In genomic region chr19:46779130-46779529, GRCm38 (mm10) we compare ENCODE assay signal across 8 mouse cellular contexts. TPM values are rescaled to one million over a fixed set of nuclear protein-coding genes. Genes with fewer than 3 reads are reported as not detected.
A peak's percentile ranks its signal among the peaks of the same experiment; 100 is the strongest.
DNase-seq lines count a peak whose midpoint lies in the region; ATAC-seq and TF ChIP-seq lines count a peak whose summit lies in the region.
"Not testable (repeated sequence)": the region's sequence is repeated elsewhere in the genome, so short reads cannot be mapped to it uniquely, and the experiment has no call there.

No protein-coding gene starts in this region.

- not testable (repeated sequence) for H3K4me2 ChIP-seq in liver, embryonic 12.5 days; liver, embryonic 14.5 days (ENCODE audit: low read depth); liver, embryonic 16.5 days (ENCODE audit: low read depth, low read length)

- H3K27me3 ChIP-seq in MEL (ENCODE audit: control insufficient read depth in 1 of 2, insufficient read depth in 2 of 2, low read length in 2 of 2); liver, embryonic 12.5 days (replicated peaks); liver, embryonic 14.5 days (ENCODE audit: control insufficient read depth, insufficient read depth, low read length); liver, embryonic 16.5 days (ENCODE audit: control insufficient read depth, insufficient read depth, low read depth, low read length): not testable (repeated sequence)

- not testable (repeated sequence) for H3K36me3 ChIP-seq in MEL (ENCODE audit: control insufficient read depth in 1 of 2, insufficient read depth in 2 of 2, low read length in 2 of 2); liver, embryonic 12.5 days; liver, embryonic 14.5 days (replicated peaks; ENCODE audit: control insufficient read depth, insufficient read depth, low read depth); liver, embryonic 16.5 days (ENCODE audit: control insufficient read depth, insufficient read depth)

- 94% methylated on average over 1 of the region's 1 CpGs for WGBS in liver, embryonic 12.5 days (ENCODE audit: insufficient replicate concordance)
- WGBS in liver, embryonic 14.5 days (ENCODE audit: insufficient replicate concordance): 84% methylated on average over 1 of the region's 1 CpGs
- WGBS in liver, embryonic 16.5 days (ENCODE audit: insufficient replicate concordance): 90% methylated on average over 1 of the region's 1 CpGs

- not testable (repeated sequence) for TF ChIP-seq RAD21 in MEL (IDR thresholded peaks at IDR 0.05; ENCODE audit: low read depth, low read length)

- not testable (repeated sequence) for TF ChIP-seq POLR2A in MEL (IDR thresholded peaks at IDR 0.05; ENCODE audit: control insufficient read depth in 1 of 2, insufficient read depth in 1 of 2, low read depth in 1 of 2, low read length in 2 of 2, poor library complexity in 1 of 2)

- not testable (repeated sequence) for H3K4me3 ChIP-seq in MEL (ENCODE audit: control insufficient read depth in 1 of 2, insufficient read depth in 1 of 2, low read depth in 2 of 2, low read length in 2 of 2); brown adipose tissue, adult 24 weeks (ENCODE audit: insufficient read depth, low read depth, low read length); liver, embryonic 12.5 days; liver, embryonic 14.5 days (ENCODE audit: insufficient read depth in 1 of 2, low read depth in 2 of 2, low read length in 2 of 2); liver, embryonic 16.5 days (ENCODE audit: low read depth, low read length)

- not testable (repeated sequence) for H3K27ac ChIP-seq in MEL (ENCODE audit: control insufficient read depth, low read depth, low read length); liver, embryonic 12.5 days; liver, embryonic 14.5 days; liver, embryonic 16.5 days (ENCODE audit: low read length)
- H3K27ac ChIP-seq in brown adipose tissue, adult 24 weeks (replicated peaks; ENCODE audit: low read depth, low read length): peak overlapping the region; percentile 18

- H3K4me1 ChIP-seq in MEL (ENCODE audit: control insufficient read depth in 1 of 2, insufficient read depth in 2 of 2, low read length in 2 of 2); liver, embryonic 14.5 days (replicated peaks; ENCODE audit: control insufficient read depth in 2 of 2, insufficient read depth in 2 of 2, low read length in 1 of 2): not testable (repeated sequence)
- H3K4me1 ChIP-seq in brown adipose tissue, adult 24 weeks (ENCODE audit: control insufficient read depth, insufficient read depth, insufficient read length, low read length): peaks cover 15% of the 10 kb centered on the region
- H3K4me1 ChIP-seq in liver, embryonic 12.5 days: peaks cover 28% of the 10 kb centered on the region
- peaks cover 13% of the 10 kb centered on the region for H3K4me1 ChIP-seq in liver, embryonic 16.5 days (ENCODE audit: control insufficient read depth, low read depth, low read length)

- ATAC-seq in erythroid progenitor cell, adult 5-6 weeks (replicated peaks; ENCODE audit: low FRiP score, poor library complexity, severe bottlenecking): 0 out of 2 replicates have a peak, but pooled peaks have one; percentile 57
- peak; percentile 70 for ATAC-seq in liver, embryonic 12.5 days
- peak; percentile 60; the same call in 1 of the 2 replicates for ATAC-seq in liver, embryonic 14.5 days (ENCODE audit: insufficient read depth)
- ATAC-seq in liver, embryonic 16.5 days (ENCODE audit: low read depth): peak; percentile 67
- 0 out of 2 replicates have a peak, but pooled peaks have one; percentile 42 for ATAC-seq in megakaryocyte-erythroid progenitor cell, adult 5-6 weeks (replicated peaks; ENCODE audit: low FRiP score, low TSS enrichment, poor library complexity, severe bottlenecking)

- not testable (repeated sequence) for H3K9me3 ChIP-seq in MEL (replicated peaks; ENCODE audit: insufficient read depth, low read length); liver, embryonic 12.5 days (replicated peaks); liver, embryonic 14.5 days (ENCODE audit: control insufficient read depth, low read length); liver, embryonic 16.5 days (replicated peaks; ENCODE audit: control insufficient read depth, low read length)

- DNase-seq in MEL (ENCODE audit: low read depth, low spot score): peak; percentile 42
- DNase-seq in c-Kit-positive CD71-positive TER-119-positive erythroid progenitor cells, embryonic 14.5 days (ENCODE audit: low spot score): peak; percentile 51
- DNase-seq in liver, embryonic 14.5 days (ENCODE audit: low read depth in 3 of 3, low spot score in 3 of 3): not testable (repeated sequence)

- not testable (repeated sequence) for H3K9ac ChIP-seq in MEL (ENCODE audit: control insufficient read depth, low read depth, low read length, poor library complexity, severe bottlenecking); liver, embryonic 12.5 days; liver, embryonic 14.5 days (replicated peaks); liver, embryonic 16.5 days (ENCODE audit: low read depth, low read length)

- not testable (repeated sequence) for TF ChIP-seq EP300 in MEL (IDR thresholded peaks at IDR 0.05; ENCODE audit: low read depth in 1 of 2, low read length in 2 of 2); liver, embryonic 14.5 days (IDR thresholded peaks at IDR 0.05; ENCODE audit: low read depth)

- not testable (repeated sequence) for TF ChIP-seq CTCF in MEL (IDR thresholded peaks at IDR 0.05 in 2 of 3, conservative IDR thresholded peaks at IDR 0.05 in 1 of 3; ENCODE audit: control insufficient read depth in 1 of 3, insufficient read depth in 1 of 3, low read depth in 2 of 3, low read length in 3 of 3, poor library complexity in 1 of 3, severe bottlenecking in 1 of 3); liver, embryonic 14.5 days (IDR thresholded peaks at IDR 0.05; ENCODE audit: low read depth)

- H3K79me2 ChIP-seq in MEL (ENCODE audit: control insufficient read depth, insufficient read depth, low read length, poor library complexity): not testable (repeated sequence)

RNA-seq across cellular contexts. Expression of gene Cnnm2, which starts 17.7 kb away (rescaled TPM):
- 4.0 and 5.7 TPM in 2 replicates for total RNA-seq in MEL (2012; rRNA removed)
- 10 to 100 TPM in 1 of 2 experiments, not detected in 1; 10.7 TPM for polyA plus RNA-seq in MEL (2012; ENCODE audit: insufficient read depth in 1 of 2, insufficient read length in 2 of 2, low read depth in 1 of 2, low replicate concordance in 2 of 2, missing spikeins in 1 of 2)
- 27.5 and 28.7 TPM in 2 replicates for polyA plus RNA-seq in brown adipose tissue, adult 24 weeks (2012; ENCODE audit: insufficient read depth, insufficient read length, missing spikeins)
- 35.0 and 39.8 TPM in 2 replicates for total RNA-seq in erythroid progenitor cell, adult 5-6 weeks (2015; ENCODE audit: low replicate concordance)
- total RNA-seq in erythroid progenitor cell, adult 5-6 weeks (2017; ENCODE audit: low replicate concordance): 40.1 and 60.7 TPM in 2 replicates
- polyA plus RNA-seq in liver, embryonic 12.5 days (2016; fragmentation: Nextera tagmentation; extraction: Ambion mirVana): 1.6 and 2.5 TPM in 2 replicates
- polyA plus RNA-seq in liver, embryonic 14.5 days (2012; rRNA removed): 1.2 and 1.7 TPM in 2 replicates
- polyA plus RNA-seq in liver, embryonic 14.5 days (2014; fragmentation: Nextera tagmentation; extraction: Ambion mirVana): 1.5 and 2.6 TPM in 2 replicates
- 1.2 and 1.4 TPM in 2 replicates for polyA plus RNA-seq in liver, embryonic 16.5 days (2015; fragmentation: Nextera tagmentation; extraction: Ambion mirVana)
- total RNA-seq in megakaryocyte-erythroid progenitor cell, adult 5-6 weeks (2014; fragmentation: Nextera tagmentation): 20.3 and 22.0 TPM in 2 replicates
- total RNA-seq in megakaryocyte-erythroid progenitor cell, adult 5-6 weeks (2017): 7.0 and 13.6 TPM in 2 replicates
